Mouse (Mus musculus) left cerebral cortex, postnatal 14 days (tissue): ENCODE results near the gene Fam193b. TPM values are rescaled to one million over a fixed set of nuclear protein-coding genes. Genes with fewer than 3 reads are reported as not detected.

Experiments
- DNase-seq, 2 experiments: peaks; one replicate each; pipeline ENCODE4 v3.0.0; 2021 to 2022; ENCODE audit warnings: low spot score in 2 of 2, mixed read lengths in 1 of 2
- intact Hi-C: fragments of 180-260 bp; cut with DNase I; formaldehyde crosslinking; loops from one replicate; pipeline ENCODE4 v1.15.1; 2025
- microRNA-seq, 2 experiments: library from miRNA; unstranded; fragments of <30 nt; microRNA quantifications; one replicate each; pipeline ENCODE4 v1.2.0; 2022
- total RNA-seq, 2 experiments: library from RNA; stranded (reverse); gene quantifications; 2 replicates each; pipeline ENCODE4 v1.2.3; 2021

Fam193b gene
- total RNA-seq, 2 experiments from 2014 or later = 62.8 to 71.1 TPM

DNA sequence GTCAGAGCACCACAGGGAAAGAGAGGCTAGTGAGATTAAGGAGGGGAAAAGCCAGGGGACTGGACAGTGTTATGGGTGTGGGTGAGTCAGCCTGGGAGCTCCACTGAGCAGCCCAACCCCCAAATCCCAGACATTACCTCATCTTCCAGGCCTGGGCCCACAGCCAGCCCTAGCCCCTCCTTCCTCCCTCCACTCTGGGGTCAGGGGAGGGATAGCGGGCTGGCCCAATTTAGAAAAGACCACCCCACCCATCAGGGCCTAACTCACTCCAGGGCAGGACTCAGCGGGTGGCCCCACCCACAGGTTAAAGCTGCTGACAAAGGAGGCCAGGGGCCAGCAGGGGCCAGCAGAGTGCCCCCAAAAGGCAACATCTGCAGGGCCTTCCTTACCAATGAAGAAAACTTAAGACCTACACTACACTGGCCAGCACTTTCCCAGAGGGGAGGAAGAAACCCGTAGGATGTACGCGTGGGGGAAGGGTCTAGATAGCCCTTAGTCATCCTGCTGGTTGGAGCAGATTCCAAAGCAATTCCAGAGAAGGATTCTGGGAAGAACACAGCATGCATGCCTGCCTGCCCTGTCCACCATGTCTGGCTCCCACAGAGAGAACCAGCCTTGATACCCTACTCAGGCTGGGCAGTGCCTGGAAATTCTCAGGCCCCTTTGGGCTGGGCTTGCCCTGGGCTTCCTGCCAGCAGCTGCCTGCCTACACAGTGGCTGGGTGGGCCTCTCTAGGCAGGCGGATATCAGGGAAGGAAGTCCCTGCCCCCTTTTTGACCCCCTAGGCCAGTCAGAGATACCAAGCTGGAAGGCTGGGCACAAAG lies 60.0 kb downstream of the Fam193b start:
- DNase-seq = no peak
- intact Hi-C loops = no loop called here

DNA sequence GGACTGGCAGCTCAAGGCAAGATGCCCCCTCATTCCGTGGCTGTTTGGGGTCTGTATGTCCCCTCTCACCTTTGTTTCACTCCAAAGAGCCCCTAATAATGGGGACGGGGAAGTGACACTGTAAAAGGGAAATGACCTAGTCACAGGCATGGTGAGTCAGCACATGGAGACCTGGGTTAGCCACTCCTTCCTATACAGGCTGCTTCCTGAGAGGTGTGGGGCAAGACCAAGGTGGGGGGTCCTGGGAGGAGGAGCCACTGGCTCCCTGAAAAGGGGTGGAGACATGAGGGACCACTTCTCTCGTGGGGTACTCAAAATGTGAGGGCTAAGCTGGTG lies 60.6 kb downstream of the Fam193b start:
- intact Hi-C loops = no loop called here
- no peak for DNase-seq

DNA sequence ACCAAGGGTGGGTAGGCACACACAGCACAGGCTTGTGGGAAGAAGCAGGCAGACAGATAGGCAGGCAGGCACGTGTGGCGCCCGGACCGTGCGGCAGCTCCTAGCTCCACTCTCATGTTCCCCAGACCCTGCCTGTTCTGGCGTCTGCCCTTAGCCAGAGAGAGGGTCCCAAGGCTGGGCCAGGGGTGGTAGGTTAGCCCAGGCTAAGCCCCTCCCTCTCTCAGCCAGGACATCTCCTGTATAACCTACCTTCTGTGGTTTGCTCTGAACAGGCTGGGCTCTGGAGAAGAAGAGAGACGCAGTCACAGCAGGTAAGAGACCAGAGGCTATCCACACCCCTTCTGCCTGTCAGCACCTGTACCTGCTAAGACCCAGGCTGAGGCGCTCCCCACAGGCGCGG lies 62.4 kb downstream of the Fam193b start:
- intact Hi-C loops = no loop called here

DNA sequence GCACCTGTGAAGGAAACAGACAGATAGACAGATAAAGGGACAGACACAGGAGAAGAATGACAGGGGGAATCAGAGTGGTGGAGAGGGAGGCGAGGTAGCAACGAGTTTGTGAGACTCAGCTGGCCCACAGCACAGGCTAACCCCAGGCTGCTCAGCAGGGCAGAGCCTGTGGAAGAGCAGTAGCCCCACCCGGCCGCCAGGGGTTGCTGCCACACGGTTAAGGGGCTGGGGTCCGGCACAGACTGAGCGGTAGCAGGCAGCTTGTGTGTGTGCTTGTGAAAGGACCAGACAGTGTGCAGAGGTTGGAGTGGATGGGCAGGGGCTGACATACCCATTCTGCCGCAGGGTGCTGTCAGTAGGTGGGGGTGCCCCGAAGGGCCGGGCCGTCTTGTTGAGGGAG lies 63.0 kb downstream of the Fam193b start:
- intact Hi-C loops = no loop called here
- no peak for DNase-seq

More for the DNA sequence above, 62.4 kb downstream of the Fam193b start:
- no peak for DNase-seq

DNA sequence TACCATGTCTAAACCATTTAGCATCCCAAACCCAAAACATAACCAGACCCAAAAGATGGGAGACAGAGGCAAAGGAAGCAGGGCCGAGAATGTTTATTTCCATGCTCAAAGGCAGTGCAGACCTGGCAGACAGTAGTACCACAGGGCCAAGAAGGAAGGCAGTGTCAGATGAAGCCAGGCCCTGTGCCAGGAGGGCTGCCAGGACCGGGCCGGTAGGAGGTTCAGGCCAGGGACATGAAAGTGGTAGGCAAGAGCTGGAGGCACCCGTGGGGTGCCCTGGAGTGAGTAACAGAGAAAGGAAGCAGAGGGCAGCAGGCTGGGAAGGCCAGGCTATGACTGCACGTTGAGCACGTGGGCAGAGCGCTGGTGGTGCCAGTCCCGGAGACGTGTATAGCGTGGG lies 64.2 kb downstream of the Fam193b start:
- DNase-seq = no peak
- intact Hi-C loops = no loop called here

DNA sequence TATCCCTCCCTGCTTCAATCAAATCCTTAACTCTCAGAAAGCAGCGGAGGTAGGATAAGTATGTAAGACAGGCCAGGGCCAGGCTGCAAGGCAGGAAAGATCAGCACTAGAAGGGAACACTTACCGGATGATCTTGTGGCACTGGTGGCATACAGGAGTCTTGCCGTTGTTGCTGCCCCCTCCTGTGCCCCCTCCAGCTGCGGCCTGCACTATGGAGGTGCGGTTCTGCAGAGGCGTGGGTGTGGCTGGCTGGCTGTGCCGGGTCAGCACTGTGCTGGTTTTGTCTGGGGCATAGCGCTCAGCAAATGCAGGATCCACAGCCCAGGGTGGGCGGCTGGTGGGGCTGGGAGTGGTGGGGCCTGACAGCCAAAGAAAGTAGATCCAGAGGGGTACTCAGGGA lies 65.1 kb downstream of the Fam193b start:
- no peak for DNase-seq
- intact Hi-C loops = no loop called here

DNA sequence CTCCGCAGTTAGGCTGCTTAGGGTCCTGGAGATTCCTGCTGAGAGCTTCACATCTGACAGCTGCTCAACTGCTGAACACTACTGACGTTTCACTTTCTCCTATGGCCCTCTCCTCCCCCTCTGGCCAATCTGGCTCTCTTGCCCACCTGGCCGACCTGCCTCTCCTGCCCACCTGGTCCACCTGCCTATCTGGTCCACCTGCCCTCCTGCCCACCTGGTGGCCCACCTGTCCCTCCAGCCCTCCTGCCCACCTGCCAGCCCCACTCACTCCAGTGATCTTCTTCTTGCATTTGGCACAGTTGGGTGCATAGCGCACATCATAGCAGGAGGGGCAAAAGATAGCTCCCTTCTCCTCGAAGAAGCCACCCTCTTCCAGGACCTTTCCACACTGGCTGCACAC lies 66.5 kb downstream of the Fam193b start:
- intact Hi-C loops = no loop called here
- DNase-seq = no peak

DNA sequence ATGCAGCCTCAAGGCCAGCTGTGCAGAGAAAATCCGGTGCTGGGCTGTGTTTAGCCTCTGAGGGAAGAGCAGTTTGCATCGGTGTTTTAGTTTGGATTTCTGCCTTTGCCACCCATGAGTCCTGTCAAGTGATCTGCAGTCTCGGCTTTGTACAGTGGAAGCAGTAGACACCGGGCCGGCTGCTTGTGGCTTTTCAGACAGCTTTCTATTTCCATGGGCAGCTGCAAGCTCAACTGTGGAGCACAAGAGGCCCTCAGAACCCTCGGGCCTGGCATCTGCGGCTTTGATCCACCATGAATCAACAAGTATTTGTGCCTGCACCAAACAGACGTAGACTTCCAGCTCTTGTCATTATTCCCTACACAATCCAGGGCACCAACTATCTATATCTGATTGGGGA lies 68.5 kb downstream of the Fam193b start:
- intact Hi-C loops = no loop called here

DNA sequence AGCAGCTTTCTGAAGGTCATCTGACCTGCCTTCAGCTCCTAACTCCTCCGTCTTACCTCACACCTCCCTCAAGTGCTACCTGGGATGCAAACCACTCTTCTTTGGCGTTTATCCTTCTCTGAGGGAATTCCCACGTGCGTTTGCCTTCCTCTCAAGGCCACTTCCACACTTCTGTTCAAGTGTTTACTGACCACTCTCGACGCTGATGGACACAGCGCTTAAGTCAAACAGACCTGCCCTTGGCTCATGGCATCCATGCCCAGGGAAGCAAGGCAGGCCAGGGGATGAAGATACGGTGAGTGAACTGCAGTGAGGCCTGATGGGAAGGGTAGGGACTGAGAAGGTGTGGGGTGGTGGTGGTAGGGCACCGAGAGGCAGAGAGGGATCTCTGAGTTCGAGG lies 70.3 kb downstream of the Fam193b start:
- no peak for DNase-seq
- intact Hi-C loops = no loop called here

More for the DNA sequence above, 68.5 kb downstream of the Fam193b start:
- DNase-seq = no peak

DNA sequence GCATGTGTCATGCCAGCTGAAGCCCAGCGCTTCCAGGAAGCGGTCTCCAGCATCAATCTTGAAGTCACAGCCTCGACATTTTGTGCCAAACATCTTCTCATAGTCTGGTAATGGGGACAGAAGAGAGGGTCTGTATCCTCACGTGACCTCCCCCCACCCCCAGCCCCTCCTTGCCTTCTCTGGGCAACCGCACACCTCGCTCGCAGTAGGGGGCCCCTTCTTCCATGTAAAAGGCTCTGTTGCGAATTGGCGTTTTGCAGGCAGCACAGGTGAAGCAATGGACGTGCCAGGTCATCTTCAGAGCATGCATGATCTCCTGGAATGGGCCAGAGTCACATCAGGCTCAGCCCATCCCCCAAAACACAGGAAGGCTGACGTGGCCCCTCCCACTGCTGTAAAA lies 72.0 kb downstream of the Fam193b start:
- intact Hi-C loops = no loop called here
- DNase-seq = no peak

DNA sequence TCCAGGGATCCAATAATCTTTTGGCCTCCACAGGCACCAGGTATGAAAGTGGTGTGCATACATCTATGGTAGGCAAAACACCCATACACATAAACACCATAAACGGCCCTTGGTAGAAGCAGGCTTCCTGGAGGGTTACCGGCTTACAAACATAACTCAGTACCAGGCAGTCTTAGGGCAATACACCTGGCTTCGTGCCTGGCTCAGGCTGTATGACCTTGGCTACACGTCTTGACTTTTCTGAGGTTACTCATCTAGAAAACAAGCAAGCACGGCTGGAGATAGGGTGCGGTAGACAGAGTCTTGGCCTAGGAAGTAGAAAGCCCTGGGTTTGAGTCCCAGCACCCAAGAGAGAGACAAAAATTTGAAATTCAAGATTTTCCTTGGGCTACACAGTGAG lies 74.3 kb downstream of the Fam193b start:
- intact Hi-C loops = no loop called here
- no peak for DNase-seq

DNA sequence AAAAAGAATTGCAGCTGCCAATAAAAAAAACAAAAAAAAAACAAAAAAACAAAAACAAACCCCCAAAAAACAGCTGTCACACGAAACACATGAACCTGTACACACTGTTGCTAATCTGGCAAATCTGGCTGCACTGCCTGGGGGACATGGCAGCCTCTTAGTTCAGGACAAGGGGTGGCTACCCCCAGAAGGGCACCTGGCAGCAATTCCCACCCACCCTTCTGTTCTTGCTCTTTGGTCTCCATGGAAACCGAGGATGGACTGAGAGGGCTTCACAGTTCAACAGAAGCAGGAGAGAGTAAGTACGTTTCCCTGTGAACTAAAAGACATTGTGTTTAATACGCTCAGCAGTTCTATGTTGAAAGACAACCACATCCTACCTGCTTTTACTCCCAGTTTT lies 75.2 kb downstream of the Fam193b start:
- intact Hi-C loops = no loop called here
- no peak for DNase-seq

DNA sequence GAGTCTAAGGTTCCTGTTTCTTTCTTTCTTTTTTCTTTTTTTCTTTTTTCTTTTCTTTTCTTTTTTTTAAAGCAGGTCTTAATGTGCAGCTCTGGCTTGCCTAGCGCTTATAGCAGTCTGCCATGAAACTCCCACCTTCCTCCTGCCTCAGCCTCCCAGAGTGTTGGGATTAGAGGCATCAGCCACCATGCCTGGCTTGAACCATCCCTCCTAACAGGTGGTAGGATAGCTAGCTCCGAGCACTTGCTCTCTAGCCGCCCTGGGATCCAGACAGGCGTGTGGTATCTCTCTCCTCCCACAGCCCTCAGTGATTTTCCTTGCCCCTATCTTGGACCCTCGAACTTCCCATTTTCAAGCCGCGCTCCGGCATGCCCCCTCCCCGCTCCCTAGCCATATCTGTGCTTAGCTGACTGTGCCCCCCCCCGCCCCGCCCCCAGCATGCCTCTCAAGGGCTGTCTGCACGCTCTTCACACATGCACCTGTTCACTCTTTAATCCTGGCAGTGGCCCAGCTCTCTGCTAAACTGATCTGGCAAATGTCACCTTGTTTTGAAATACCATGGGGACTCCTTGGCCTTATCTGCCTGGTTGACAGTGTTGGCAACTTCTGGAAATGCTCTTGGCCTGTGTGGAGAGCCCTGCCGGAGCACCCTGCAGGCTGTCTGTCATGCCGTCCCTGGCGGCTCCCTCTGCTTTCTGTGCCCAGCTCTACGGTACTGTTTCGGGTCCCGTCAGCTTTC lies 75.9 kb downstream of the Fam193b start:
- no peak for DNase-seq
- intact Hi-C loops = no loop called here

DNA sequence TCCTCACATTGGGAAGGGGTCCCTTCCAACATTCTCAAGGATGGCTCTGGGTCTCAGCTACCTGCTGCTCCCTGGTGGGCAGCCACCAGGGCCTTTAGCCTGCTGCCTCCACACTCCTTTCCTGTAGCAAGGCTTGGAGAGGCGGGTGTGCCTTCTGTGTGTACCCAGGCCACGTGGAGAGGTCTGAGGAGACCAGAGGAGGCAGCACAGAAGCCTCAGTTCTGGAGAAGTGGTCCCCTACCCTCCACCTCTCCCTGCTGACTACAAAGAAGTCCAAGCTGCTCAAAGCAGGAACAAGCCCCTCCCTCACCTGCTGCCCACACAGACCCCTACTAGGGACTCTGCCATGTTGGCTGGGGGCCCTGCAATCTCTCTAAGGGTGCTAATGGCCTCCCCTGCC lies 76.7 kb downstream of the Fam193b start:
- intact Hi-C loops = no loop called here
- DNase-seq = no peak

Small RNAs within 50 kb of the gene (microRNA-seq; reads per million reads assigned to microRNA genes)
- gene Mir6945 = 12.9 to 13.1 reads per million in 2 experiments

Other genes with a start within 250 kb of the Fam193b start
- 10 to 100 TPM; 73.7 to 74.0 TPM for gene Rab24, start 249.2 kb downstream of the Fam193b start, total RNA-seq
- gene Mxd3, start 241.3 kb downstream of the Fam193b start, total RNA-seq = 1 to 10 TPM; 1.2 to 1.6 TPM
- gene Lman2, start 208.3 kb downstream of the Fam193b start, total RNA-seq = 10 to 100 TPM; 47.5 to 51.0 TPM
- gene Rgs14, start 201.4 kb downstream of the Fam193b start, total RNA-seq = 10 to 100 TPM; 33.3 to 35.4 TPM
- under 1 TPM in 1 of 2 experiments, not detected in 1; 0.72 TPM for gene Slc34a1, start 172.9 kb downstream of the Fam193b start, total RNA-seq
- gene Pfn3, start 155.9 kb downstream of the Fam193b start, total RNA-seq = under 1 TPM in 1 of 2 experiments, not detected in 1; 0.70 TPM
- gene F12, start 144.3 kb downstream of the Fam193b start, total RNA-seq = under 1 TPM in 1 of 2 experiments, not detected in 1; 0.30 TPM
- 10 to 100 TPM; 67.5 to 67.8 TPM for gene Grk6, start 126.0 kb downstream of the Fam193b start, total RNA-seq
- gene Prr7, start 106.9 kb downstream of the Fam193b start, total RNA-seq = 100 to 1,000 TPM in 1 of 2 experiments, 10 to 100 TPM in 1; 98.9 to 104 TPM
- gene Dbn1, start 83.0 kb downstream of the Fam193b start, total RNA-seq = 100 to 1,000 TPM; 326 to 327 TPM
- 10 to 100 TPM; 66.0 to 79.4 TPM for gene Pdlim7, start 57.4 kb downstream of the Fam193b start, total RNA-seq
- 1 to 10 TPM; 6.2 to 7.9 TPM for gene Dok3, start 41.8 kb downstream of the Fam193b start, total RNA-seq
- gene Ddx41, start 34.5 kb downstream of the Fam193b start, total RNA-seq = 10 to 100 TPM; 47.5 to 50.9 TPM
- 100 to 1,000 TPM; 117 to 123 TPM for gene Tmed9, start 2.6 kb upstream of the Fam193b start, total RNA-seq
- gene B4galt7, start 28.8 kb upstream of the Fam193b start, total RNA-seq = 10 to 100 TPM; 22.6 to 23.3 TPM
- gene Caml, start 51.9 kb upstream of the Fam193b start, total RNA-seq = 10 to 100 TPM; 41.2 to 49.3 TPM
- gene Ddx46, start 63.9 kb upstream of the Fam193b start, total RNA-seq = 10 to 100 TPM; 37.8 to 44.3 TPM
- 10 to 100 TPM; 86.0 to 89.1 TPM for gene B230219D22Rik, start 122.0 kb upstream of the Fam193b start, total RNA-seq
- 10 to 100 TPM; 68.4 to 69.2 TPM for gene Txndc15, start 143.5 kb upstream of the Fam193b start, total RNA-seq
- 10 to 100 TPM; 22.9 to 23.4 TPM for gene Pcbd2, start 156.2 kb upstream of the Fam193b start, total RNA-seq
- under 1 TPM; 0.26 to 0.42 TPM for gene Catsper3, start 213.4 kb upstream of the Fam193b start, total RNA-seq